In the genomic region with DNA sequence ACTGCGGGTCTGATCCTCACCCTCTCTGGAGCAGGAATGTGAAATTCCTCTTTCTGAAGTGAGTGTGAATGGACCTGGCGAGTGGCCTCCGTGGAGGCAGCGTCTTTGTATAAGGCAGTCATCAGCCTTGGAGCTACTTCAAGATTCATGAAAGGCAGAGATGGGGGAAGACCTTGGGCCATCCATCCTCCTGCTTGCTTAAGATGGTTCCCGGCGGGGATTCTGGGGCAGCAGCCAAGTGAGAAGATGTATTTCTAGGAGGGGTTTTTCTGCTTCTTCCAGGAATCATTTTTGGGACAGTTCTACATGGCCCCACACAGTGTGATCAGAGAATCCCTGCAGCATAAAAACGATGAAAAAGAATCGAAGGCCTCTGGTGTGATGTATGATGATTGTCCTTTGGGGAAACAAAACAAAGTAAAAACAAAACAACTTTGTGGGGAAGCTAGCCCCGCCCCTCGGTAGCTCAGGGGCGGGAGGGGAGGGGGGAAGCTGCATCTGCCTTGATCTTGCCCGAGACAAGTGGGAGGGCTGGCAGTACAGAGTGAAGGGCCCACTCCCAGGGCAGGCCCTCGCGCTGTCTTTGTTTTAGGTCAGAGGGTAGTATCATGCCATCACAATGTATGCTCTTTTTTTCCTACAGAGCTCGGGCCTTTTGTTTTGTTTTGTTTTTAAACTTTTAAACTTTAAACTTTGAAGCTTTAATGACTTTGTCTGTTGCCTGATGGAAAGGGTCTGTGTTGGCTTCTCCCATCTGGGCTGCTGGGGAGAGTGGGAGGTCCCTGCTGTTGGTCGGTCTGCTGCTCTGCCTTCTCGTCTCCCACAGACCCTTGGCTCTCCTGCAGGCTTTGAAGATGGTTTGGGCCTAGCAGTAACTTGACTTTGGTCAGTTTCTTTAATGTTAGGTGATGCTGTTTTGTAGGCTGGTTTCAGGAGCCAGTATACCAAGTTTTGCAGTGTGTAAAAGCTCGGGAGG, we compare ENCODE assay signal across 8 mouse cellular contexts.
DNase-seq lines count a peak whose midpoint lies in the region; ATAC-seq lines count a peak whose summit lies in the region.

No protein-coding gene starts in this region.

- intact Hi-C loops in heart, postnatal 25 days (cut with DNase I), result no loop called here

- H3K4me3 ChIP-seq in neural tube, embryonic 11.5 days (ENCODE audit: low read depth, low read length), result no peak overlapping the region

- peaks cover 8% of the 10 kb centered on the region for H3K4me1 ChIP-seq in neural tube, embryonic 11.5 days (ENCODE audit: control insufficient read depth, insufficient read depth, low read length)

- 9% methylated on average over 18 of the region's 18 CpGs for WGBS in neural tube, embryonic 11.5 days

- H3K27me3 ChIP-seq in neural tube, embryonic 11.5 days (ENCODE audit: control insufficient read depth, insufficient read depth, low read length), result no peaks in the 10 kb centered on the region

- peak overlapping the region; percentile 14; the same call in 1 of the 2 replicates for H3K4me2 ChIP-seq in neural tube, embryonic 11.5 days (ENCODE audit: low read depth)

- peak; percentile 82 for ATAC-seq in neural tube, embryonic 11.5 days (ENCODE audit: insufficient read depth, low FRiP score, low TSS enrichment)

- 0 out of 2 replicates have a peak overlapping the region, but pooled peaks have one; percentile 8 for H3K27ac ChIP-seq in neural tube, embryonic 11.5 days (ENCODE audit: low read depth, low read length)

- H3K9ac ChIP-seq in neural tube, embryonic 11.5 days (ENCODE audit: low read length), result peak overlapping the region; percentile 22; the same call in 1 of the 2 replicates

- peak; percentile 92 for DNase-seq in heart, adult 11 months
- no peak for DNase-seq in heart, postnatal 25 days (ENCODE audit: low spot score)
- DNase-seq in embryo, embryonic 10.5 days (ENCODE audit: low spot score), result peak; percentile 71
- peak; percentile 3 for DNase-seq in heart, adult 8-10 months (ENCODE audit: low spot score)
- DNase-seq in layer of hippocampus, postnatal 36 days, result peak; percentile 19 to 40
- DNase-seq in neural tube, embryonic 11.5 days (ENCODE audit: low spot score), result peak; percentile 71
- DNase-seq in thymus, postnatal 0 days (ENCODE audit: low spot score), result no peak
- no peak for DNase-seq in adrenal gland, postnatal 25 days

- no peaks in the 10 kb centered on the region for H3K36me3 ChIP-seq in neural tube, embryonic 11.5 days (ENCODE audit: control insufficient read depth, insufficient read depth, low read length)

- no peaks in the 10 kb centered on the region for H3K9me3 ChIP-seq in neural tube, embryonic 11.5 days (ENCODE audit: control insufficient read depth, low read length)

Comparison
In these comparisons a context has a peak if more than half of its experiments do, and no peak if none do; other contexts are left out.
1. DNase-seq: peak in heart, adult 11 months (single experiment), embryo, embryonic 10.5 days (single experiment), heart, adult 8-10 months (single experiment), layer of hippocampus, postnatal 36 days (2 of 2) and neural tube, embryonic 11.5 days (single experiment); none in heart, postnatal 25 days (single experiment), thymus, postnatal 0 days (single experiment) and adrenal gland, postnatal 25 days (single experiment).